Comparison of ENCODE assay signal across 12 mouse cellular contexts in genomic region chr11:57951541-57952326, GRCm38 (mm10). TPM values are rescaled to one million over a fixed set of nuclear protein-coding genes. Genes with fewer than 3 reads are reported as not detected.
DNase-seq lines count a peak whose midpoint lies in the region; ATAC-seq lines count a peak whose summit lies in the region.
"Had no signal": no experiment of that assay in that cellular context is flagged by ENCODE, and none has a peak within 500 bp of the region (broad histone marks: within the 10 kb centered on the region; RNA-seq: fewer than 3 reads in every experiment).

No protein-coding gene starts in this region.

- no peak for DNase-seq in heart, embryonic 10.5 days (ENCODE audit: low spot score)
- no peak for DNase-seq in heart, adult 9 months (ENCODE audit: low spot score in 2 of 2)
- DNase-seq in thymus, postnatal 0 days (ENCODE audit: low spot score): peak; percentile 34
- no peak for DNase-seq in left cerebral cortex, postnatal 14 days (ENCODE audit: low spot score in 2 of 2)
- no peak for DNase-seq in lung, postnatal 36 days
- no peak for DNase-seq in cerebellum, postnatal 4 days (ENCODE audit: low spot score in 2 of 2)

- H3K36me3 ChIP-seq in heart, embryonic 10.5 days: no peaks in the 10 kb centered on the region
- no peaks in the 10 kb centered on the region for H3K36me3 ChIP-seq in liver, embryonic 16.5 days (ENCODE audit: control insufficient read depth, insufficient read depth)
- H3K36me3 ChIP-seq: hindbrain, embryonic 12.5 days; lung, embryonic 15.5 days had no signal

- peak; percentile 62 for ATAC-seq in common myeloid progenitor, adult 5-6 weeks (replicated peaks; ENCODE audit: low read depth, poor library complexity, severe bottlenecking)
- ATAC-seq in liver, embryonic 16.5 days (ENCODE audit: low read depth): no peak
- ATAC-seq: forebrain, embryonic 14.5 days had no signal

- H3K9ac ChIP-seq in liver, embryonic 16.5 days (ENCODE audit: low read depth, low read length): no peak overlapping the region; the same call in 1 of the 2 replicates
- H3K9ac ChIP-seq: hindbrain, embryonic 12.5 days; lung, embryonic 15.5 days had no signal

- intact Hi-C loops in left cerebral cortex, postnatal 14 days (cut with DNase I): loop anchor here (2.0 kb wide), 1 partner anchor 105 kb away; no protein-coding TSS in a partner anchor

- H3K9me3 ChIP-seq in heart, embryonic 10.5 days: no peaks in the 10 kb centered on the region
- no peaks in the 10 kb centered on the region for H3K9me3 ChIP-seq in liver, embryonic 16.5 days (replicated peaks; ENCODE audit: control insufficient read depth, low read length)
- H3K9me3 ChIP-seq: hindbrain, embryonic 12.5 days; lung, embryonic 15.5 days had no signal

- peak overlapping the region; percentile 36; the same call in 1 of the 2 replicates for H3K27ac ChIP-seq in heart, embryonic 10.5 days
- peak overlapping the region; percentile 96 for H3K27ac ChIP-seq in liver, embryonic 16.5 days (ENCODE audit: low read length)
- H3K27ac ChIP-seq: hindbrain, embryonic 12.5 days; kidney, postnatal 0 days; lung, embryonic 15.5 days had no signal

- peak overlapping the region; percentile 0; the same call in 1 of the 2 replicates for H3K4me2 ChIP-seq in liver, embryonic 16.5 days (ENCODE audit: low read depth, low read length)
- H3K4me2 ChIP-seq: hindbrain, embryonic 12.5 days; lung, embryonic 15.5 days had no signal

- no peak overlapping the region for H3K4me3 ChIP-seq in heart, embryonic 10.5 days
- H3K4me3 ChIP-seq in liver, embryonic 16.5 days (ENCODE audit: low read depth, low read length): no peak overlapping the region
- H3K4me3 ChIP-seq: hindbrain, embryonic 12.5 days; lung, embryonic 15.5 days had no signal

- H3K27me3 ChIP-seq in heart, embryonic 10.5 days (ENCODE audit: insufficient read depth, poor library complexity, severe bottlenecking): no peaks in the 10 kb centered on the region
- H3K27me3 ChIP-seq in liver, embryonic 16.5 days (ENCODE audit: control insufficient read depth, insufficient read depth, low read depth, low read length): no peaks in the 10 kb centered on the region
- H3K27me3 ChIP-seq: hindbrain, embryonic 12.5 days; lung, embryonic 15.5 days had no signal

- peaks cover 10% of the 10 kb centered on the region for H3K4me1 ChIP-seq in heart, embryonic 10.5 days
- H3K4me1 ChIP-seq in liver, embryonic 16.5 days (ENCODE audit: control insufficient read depth, low read depth, low read length): peaks cover 49% of the 10 kb centered on the region
- H3K4me1 ChIP-seq: hindbrain, embryonic 12.5 days; lung, embryonic 15.5 days had no signal

- WGBS in heart, embryonic 10.5 days: 83% methylated on average over 20 of the region's 20 CpGs
- WGBS in liver, embryonic 16.5 days (ENCODE audit: insufficient replicate concordance): 49% methylated on average over 20 of the region's 20 CpGs

RNA-seq across cellular contexts. Expression of gene Larp1, which starts 57.1 kb away (rescaled TPM):
- 18.3 and 21.8 TPM in 2 replicates for polyA plus RNA-seq in heart, embryonic 10.5 days (2016; fragmentation: Nextera tagmentation; extraction: Ambion mirVana)
- 65.3 and 72.9 TPM in 2 replicates for total RNA-seq in common myeloid progenitor, adult 5-6 weeks (2017)
- 14.2 and 14.9 TPM in 2 replicates for polyA plus RNA-seq in liver, embryonic 16.5 days (2015; fragmentation: Nextera tagmentation; extraction: Ambion mirVana)
- polyA plus RNA-seq in thymus, postnatal 0 days (2015; fragmentation: Nextera tagmentation; extraction: Ambion mirVana): 17.1 and 22.8 TPM in 2 replicates
- 10 to 100 TPM; 86.2 to 86.3 TPM for total RNA-seq in left cerebral cortex, postnatal 14 days (2021)
